Mouse (Mus musculus) naive thymus-derived CD4-positive, alpha-beta T cell, adult 2 months (primary cell): Measurements from ENCODE around the gene Pik3cd.
"Not testable (repeated sequence)": the region's sequence is repeated elsewhere in the genome, so short reads cannot be mapped to it uniquely, and the experiment has no call there.

ENCODE experiments used
- DNase-seq: peaks from one replicate; pipeline ENCODE4 v3.0.0-alpha.2; 2011; ENCODE audit warnings: low read depth

The Pik3cd gene

DNA sequence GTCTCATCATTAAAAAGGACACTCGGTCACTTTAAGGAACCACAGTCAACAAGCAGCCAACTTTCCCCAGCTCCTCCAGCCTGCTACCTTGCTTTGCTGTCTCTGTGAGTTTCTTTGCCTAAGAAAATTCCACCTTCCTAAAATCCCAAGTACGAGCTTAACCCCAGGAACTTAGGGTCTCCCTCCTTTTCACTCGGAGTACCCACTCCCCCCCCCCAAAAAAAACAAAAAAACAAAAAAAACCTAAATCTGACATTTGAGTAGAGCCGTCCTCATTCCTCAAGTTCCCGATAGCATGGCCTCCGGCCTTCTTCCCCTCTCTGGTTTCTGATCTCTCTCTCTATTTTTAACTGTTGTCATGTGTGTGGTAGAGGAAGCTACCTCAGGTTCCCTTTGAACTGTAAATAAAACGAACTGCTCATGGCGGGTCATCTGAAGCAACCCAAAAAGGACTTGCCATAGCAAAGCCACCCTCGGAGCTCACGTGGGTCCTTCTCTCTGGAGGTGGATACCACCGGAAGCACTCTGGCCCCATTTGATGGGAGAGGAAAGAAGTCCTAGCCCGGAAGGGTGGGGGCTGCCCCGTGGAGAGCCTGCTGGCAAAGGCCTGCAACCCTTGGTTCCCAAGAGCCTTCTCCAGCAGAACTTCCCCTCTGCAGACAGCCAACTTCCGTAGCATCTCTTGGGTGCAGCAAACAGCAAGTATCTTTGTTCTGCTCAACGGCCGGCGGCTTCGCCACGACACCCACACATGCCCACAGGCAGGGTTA, at the start of gene Pik3cd:
Pik3cd (minus strand) TSS at position 362 of the 770 bp plus-strand sequence.
- DNase-seq = peak; percentile 81

DNA sequence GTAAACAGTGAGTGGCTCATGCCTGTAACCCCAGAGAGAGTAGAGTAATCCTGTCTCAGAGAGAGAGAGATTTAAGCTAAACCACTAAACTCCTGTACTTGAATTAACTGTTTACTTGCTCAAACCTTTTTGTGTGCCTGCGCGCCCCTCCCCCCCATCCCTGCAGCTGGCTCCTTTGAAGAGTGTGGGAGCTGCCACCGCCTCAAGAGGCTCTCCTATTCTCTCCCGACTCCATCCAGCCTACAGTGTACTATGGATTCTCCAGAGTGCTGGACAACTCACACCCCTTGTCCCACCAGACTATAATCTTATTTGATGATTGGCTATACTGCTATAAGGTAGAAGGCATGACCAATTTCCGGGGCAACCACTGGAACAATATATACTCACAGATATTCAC, 48.3 kb upstream of the Pik3cd start:
- DNase-seq = no peak

DNA sequence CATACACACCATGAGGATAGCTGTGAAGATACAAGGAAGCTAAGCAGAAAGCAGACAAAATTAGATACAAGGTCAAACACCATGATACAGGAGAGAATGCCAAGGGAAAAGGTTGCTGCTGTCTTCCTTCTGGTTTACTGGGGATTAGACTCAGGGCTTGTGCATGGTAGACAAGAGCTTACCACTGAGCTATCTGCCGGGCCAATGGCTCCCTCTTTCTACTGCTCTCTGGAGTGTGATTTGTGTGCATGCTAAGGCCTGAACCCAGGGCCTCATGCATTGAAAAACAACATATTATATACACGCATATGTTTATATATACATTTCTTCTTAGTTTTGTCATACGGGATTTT, 47.3 kb upstream of the Pik3cd start:
- not testable (repeated sequence) for DNase-seq

DNA sequence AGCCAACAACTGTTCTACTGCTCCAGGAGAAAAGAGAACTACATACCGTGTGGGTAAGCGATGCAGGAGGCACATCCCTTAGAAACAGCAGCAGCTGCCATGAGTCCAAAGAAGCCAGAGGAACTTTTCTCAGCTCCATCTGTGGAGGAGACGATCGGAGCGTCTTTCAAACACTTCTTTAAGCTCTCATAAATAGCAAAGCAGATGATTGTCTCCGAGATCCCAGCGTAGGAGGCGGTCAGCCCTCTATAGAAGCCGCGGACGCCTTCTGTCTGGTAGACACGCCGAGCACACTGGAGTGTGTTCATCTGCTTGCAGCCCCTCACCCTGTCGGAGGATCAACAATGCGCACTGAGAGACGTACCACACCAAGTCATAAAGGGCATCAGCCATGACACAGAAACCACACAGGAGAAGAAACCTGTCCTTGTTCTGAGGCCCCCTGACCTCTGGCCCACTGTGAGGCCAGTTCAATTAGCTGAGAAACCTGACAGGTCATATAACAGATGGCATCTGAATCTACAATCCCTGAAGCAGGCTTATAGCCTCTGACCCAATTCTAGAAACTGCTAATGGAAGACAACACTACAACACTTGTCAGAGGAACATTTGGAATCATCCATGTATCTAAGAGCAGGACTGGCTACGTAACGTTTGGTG, 46.8 kb upstream of the Pik3cd start:
- no peak for DNase-seq

DNA sequence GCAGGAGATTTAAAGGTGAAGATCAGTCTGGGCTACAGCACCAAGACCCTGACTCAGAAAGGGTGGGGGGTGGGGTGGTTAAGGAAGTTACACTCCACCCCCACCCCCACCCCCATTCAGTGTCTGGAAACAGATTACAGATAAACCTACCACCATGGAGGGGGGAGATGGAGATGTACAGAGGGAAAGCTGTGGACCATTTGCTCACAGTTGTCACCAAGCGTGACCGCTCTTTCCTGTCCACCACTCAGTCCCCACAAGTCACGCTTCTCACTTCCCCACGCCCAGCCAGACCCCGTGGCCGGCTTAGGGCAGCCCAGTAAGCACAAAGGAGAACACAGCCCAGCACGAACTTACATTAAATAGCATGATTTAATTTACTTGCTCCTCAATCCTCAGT, 41.7 kb upstream of the Pik3cd start:
- DNase-seq = no peak

DNA sequence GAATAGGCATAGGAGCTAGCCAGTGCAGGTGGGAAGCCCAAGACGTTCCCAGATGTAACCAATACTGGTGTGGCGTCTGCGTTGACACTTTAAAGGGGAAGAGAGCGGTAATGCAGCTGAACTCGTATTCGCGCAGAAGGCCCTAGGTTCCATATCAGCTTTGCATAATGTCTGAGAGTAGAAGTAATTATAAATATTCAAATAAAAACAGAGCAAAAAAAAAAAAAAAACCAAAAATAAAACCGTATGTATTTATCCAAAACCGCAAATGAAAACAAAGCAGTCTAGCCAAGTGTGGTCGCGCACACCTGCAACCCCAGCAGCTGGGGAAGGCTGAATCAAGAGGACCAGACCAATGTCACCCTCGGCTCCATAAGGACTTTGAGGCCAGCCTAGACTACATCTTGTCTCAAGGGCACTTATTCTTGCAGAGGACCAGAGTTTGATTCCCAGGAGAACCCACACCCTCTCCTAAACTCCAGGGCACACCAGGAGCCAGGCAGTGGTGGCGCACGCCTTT, 39.7 kb upstream of the Pik3cd start:
- DNase-seq = no peak

DNA sequence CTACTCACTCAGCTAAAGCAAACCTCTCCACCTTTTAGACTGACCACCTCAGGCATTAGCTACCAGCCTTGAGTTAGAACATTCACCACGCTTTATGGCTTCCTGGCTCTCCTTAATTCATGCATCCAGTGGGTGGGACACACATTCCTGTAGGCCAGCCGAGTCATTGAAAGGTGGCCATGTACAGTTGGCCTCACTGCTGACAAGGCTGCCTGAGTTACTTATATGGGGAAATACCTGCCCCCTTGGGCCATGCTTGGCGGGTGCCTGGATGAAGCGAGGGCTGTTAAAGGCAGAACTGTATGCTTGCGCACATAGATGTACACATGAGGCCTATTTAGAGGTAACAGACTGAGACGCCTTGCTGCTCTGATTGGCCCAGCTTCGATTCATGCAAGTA, 37.9 kb upstream of the Pik3cd start:
- no peak for DNase-seq

DNA sequence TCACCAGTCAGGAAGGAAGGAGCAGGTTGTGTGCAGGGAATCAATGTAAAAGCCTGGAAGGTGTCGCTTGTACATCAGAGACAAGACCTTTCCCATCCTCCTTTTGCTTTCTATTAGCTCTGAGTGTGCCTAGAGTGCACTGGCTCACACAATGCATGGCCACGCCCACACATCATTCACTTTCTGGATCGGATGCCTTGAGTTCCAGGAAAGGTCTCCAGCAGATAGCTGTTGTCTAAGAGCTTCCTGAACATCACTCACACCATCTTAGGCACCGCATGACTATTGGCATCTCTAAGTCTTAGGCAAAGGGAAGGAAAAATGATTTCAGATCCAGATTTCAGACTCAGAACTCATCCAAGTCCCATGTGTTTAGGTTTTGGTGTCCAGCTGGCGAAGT, 37.1 kb upstream of the Pik3cd start:
- no peak for DNase-seq

DNA sequence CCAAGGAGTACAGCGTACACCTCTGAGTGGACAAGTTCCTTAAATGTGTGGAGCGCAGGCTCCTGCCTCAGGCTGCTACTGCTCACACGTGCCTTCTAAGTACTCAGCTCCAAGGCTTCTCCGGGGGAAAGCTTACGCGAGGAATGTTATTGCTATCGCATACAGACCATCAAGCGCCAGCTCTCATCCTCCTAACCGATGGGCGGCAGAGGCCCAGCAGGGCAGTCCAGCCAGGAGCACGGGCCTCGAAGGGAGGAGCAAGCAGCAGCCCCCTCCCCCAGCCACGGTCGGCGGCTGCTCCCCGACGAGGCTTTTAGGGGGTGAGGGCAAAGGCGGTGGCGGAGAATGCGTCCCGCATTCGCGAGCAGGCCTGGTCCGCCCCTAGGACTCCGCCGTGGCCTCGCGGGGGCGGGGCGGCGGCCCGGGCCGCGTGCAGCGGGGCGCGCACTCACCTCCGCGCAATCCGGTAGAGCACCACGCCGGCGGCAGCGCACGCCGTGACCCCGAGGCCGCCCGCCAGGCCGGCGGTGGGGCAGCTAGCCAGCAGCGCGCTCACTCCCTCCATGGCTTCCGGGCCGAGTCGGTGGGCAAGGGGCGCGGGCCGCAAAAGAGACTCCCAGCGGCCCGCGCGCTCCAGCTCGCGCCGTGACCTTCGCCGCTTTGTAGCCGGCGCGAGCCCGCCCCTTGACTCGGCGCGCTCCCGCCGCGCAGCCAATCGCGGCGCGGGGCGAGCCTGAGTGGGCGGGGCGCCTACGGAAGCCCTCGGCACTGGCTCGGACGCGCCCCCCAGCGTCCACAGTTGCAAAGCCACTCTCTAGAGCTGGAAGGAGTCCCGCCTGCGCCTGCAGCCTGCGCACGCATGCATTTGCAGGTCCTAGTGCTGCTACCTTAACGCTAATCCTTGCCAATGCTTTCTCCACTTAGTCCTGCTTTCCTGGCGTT, 35.3 kb upstream of the Pik3cd start, which contains the start of gene Tmem201:
Tmem201 (minus strand) TSS at position 662 of the 942 bp plus-strand sequence.
- DNase-seq = peak; percentile 97

DNA sequence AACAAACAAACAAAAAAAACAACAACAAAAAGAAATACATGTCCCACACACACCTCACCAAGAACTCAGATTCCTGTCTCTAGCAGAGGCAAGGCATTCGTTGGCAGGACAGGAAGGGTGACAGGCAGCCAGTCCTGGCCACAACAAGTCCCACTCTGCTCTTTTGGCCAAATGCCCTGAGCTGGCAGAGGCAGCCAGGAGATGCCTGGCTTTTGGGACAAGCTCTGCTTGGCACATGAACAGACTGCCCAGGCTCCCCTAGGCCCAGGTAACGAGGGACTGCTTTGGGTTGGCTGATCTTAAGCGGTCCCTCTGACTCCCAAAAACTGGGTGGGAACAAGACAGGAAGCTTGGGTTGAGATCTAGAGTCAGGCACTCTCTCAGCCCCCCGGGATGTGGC, 34.2 kb upstream of the Pik3cd start:
- peak; percentile 30 for DNase-seq

DNA sequence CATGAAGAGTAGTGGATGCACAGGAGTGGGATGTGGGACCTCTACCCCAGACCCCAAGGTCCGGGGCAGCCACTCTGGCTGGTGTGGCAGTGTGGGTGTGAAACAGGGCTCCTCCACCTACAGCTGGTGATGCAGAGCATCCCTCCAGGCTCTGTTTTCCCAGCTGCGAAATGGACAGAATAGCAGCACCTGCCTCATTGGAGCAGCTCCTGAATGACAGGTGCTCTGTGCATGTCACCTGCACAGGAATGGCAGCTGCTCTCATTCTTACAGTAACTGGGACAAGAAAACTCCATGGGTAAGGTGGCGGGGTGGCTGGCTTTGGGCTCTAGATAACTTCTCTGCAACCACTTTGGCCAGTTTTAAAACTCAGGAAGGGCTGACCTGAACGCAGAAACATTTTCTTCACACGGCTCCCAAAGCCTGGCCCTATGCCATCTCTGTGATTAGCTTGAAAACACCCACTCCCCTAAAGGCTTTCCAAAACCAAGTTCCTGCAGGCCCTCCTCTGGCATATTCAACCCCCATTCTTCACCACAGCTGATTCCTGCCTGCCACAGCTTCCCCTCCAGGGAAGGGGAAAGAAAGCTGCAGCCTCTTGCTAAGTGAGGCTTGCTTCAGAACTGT, 33.4 kb upstream of the Pik3cd start:
- DNase-seq = no peak

DNA sequence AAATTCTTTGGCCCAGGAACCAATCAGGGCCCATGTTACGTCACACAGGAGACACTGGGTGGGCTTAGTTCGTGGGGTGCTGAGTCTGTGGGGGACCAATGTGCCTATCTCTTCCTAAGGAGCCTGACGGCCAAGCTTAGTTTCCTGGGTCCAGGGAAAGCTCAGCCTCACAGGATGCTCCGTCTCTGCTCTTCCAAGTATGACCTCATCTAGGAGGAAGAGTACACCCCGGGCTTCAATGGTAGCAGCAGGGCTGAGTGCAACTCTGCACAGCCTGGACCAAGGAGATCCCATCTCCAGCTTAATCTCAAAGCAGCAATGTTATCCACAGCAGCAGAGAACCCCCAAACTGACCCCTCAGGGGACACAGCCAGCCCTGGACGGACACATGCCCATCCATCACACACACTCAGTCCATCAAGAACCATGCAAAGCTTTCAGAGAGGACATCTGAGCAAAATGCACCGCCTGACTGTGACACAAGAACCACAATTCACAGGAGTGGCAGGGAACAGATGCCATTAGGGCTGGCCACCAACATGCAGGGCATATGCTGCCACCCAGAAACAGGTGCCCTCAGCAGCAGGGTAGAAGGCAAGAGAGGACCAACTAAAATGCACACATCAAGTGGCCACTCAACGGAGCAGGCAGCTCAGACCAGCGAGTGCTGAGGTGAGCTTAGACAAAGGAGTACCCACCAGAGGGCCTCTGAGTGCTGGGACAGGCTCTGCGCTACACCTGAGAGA, 32.5 kb upstream of the Pik3cd start:
- no peak for DNase-seq

DNA sequence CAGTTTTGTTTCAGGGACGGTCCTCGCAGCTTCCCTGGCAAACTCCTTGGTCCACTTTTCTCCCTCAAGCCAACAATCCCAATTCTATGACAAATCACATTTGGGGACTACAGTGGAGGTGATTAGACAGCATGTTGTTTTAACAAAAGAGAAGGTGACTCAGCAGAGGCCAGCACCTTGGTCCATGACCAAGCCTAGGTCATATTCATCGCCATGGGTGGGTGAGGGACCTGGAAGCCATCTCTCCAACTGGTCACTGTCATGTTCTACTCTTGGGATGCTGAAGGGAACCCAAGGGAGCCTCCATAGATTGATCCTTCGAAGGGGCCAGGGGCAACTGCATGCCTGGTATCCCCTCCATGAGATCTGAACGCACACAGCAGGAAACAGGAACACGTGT, 31.9 kb upstream of the Pik3cd start:
- DNase-seq = no peak

DNA sequence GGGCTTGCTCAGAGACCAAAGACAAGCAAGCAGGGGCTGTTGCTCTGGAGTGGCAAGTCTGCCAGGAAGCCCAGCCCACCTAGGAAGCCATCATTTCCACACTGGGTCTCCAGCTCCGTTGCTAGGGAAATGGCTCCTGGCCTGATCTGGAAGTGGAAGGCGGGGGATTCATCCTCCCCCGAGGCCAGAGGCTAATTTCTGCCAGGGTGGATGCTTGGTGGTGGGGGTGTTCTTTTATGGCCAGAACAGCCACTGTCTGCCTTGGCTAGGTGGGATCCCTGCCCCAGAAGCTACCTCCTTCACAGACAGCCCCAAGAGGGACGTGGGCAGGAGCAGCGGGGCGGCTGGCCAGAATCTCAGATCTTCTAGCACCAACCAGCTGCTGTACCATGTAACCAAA, 31.4 kb upstream of the Pik3cd start:
- no peak for DNase-seq

DNA sequence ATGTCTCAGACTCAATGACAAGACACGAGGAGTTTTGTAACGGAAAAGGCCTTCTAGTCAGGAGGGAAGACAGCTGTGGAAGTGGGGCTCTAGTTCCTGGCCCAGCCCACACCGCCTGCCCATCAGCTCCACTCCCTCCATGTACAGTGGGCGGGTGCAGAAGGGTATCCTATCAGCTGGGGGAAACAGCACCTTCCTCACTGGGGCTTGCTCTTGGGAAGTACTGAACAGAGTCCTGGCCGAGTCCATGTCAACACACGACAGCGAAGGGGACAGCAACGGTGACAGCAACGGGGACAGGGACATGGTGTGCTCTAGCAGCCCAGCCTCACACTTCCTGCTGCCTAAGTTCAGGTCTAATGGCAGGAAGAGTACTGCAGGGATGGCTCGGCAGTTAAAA, 30.4 kb upstream of the Pik3cd start:
- DNase-seq = no peak

DNA sequence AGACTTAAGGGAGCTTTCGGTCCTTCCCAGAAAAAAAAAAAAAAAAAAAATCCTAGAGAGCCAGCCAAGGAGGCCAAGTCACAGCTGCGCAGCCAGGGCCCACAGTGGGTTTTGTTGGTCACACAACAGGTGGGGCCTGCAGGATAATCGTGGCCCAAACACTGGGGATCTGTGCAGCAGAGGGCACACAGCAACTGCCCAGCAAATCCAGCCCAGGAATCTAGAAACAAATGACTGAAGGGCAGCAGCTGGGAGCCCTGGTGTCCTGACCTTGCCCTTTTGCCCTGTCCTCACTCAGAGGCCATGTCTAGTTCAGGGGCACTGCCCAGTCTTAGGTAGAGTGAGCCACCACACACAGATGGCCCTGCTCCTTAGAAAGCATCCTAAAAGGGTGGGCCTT, 29.9 kb upstream of the Pik3cd start:
- no peak for DNase-seq

DNA sequence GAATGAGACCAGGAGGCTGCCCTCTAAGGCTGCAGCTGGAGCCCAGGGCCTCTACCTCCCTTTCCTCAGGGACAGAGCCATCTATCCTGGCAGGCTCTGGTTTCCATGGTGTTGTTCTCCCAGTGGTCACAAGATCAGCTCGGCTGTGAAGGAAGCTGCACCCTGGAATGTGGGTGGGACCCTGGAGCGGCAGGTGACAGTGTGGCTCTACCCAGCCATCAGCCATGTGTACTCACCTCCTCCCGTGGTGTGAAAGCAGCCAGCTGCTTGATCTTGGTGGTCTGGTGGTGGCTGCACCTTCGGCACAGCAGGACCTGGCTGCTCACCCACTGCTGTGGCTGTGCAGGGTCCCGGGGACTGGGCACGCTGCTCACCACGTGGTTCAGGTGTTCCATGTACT, 28.5 kb upstream of the Pik3cd start:
- no peak for DNase-seq

DNA sequence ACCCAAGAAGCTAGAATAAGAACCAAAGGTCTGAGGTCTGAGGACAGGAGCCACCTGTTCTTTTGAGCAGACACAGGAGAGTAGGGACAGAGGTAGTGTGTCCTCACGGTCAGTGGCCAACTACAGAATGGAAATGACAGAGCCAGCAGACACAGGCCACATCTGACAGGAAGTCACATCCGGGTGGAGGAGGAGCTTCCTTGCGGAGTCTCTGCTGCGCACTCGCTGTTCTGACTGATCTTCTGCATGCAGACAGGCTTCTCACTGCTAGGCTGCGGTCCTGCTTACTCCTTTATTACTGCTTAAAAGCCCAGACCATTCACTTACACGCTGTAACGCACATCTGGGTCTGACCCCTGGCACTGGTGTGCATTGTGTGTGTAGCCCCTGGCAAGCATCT, 26.4 kb upstream of the Pik3cd start:
- peak; percentile 41 for DNase-seq

DNA sequence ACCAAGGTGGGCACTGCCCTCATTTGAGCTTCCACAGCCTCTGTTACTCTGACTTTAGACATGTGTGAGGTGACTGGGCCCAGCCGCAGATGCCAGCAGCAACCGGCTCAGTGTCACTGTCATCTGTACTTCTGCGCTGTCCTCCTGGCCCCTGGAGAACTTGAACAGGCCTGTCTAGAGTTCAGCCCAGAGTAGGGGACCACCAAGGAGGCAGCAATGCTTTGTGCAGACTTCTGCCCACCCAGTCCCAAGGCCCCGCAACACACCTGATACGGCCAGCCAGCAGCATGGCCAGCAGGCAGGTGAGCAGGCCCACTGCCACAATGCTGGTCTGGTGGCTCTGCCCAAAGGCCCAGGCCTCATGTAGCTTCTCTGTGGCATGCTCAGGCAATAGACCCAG, 25.3 kb upstream of the Pik3cd start:
- DNase-seq = no peak

DNA sequence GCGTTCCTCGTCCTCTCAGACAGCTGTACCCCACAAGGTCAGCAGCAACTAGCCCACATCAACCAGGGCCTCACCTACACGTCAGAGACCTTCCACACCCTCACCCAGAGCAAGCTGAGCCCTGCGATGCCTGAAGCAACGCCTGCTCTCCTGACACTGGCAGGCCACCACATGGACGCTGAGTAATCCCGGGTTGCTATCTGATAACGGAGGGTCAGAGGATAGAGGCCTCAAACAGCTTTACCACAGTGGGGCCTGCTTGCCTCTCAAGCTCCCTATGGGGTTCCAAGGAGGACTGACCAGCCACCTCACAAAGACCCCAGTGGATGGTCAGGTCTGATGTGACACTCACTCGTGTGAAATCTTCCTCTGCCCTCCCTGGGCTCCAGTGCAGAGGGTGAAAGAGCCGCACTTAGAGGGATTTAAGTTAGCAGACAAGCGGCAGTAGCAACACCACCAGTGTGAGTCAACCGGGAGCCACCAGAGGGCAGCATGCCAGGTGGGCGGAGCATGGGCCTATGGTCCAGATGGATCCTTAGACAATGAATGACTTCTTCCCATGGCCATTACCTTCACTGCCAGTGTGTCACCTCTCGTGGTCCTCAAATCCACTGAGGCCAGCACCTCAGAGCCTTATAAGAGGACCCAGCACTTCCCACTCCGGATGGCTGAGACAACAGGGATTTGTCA, 23.4 kb upstream of the Pik3cd start:
- peak; percentile 64 for DNase-seq
